Mouse (Mus musculus) G1E-ER4 (cell line): ENCODE data around the gene Uqcrq. TPM values are rescaled to one million over a fixed set of nuclear protein-coding genes. Genes with fewer than 3 reads are reported as not detected.

Experiments
- GATA1 ChIP-seq: IDR thresholded peaks from one replicate; pipeline ENCODE4 v1.8.0; 2012; ENCODE audit warnings: low read length, inconsistent platforms
- polyA plus RNA-seq: library from polyadenylated mRNA; stranded (reverse); fragments of >175 nt; gene quantifications from 2 replicates; pipeline ENCODE4 v1.2.3, GENCODE M21; 2012

The Uqcrq gene
- 217 and 299 TPM in 2 replicates for polyA plus RNA-seq

DNA sequence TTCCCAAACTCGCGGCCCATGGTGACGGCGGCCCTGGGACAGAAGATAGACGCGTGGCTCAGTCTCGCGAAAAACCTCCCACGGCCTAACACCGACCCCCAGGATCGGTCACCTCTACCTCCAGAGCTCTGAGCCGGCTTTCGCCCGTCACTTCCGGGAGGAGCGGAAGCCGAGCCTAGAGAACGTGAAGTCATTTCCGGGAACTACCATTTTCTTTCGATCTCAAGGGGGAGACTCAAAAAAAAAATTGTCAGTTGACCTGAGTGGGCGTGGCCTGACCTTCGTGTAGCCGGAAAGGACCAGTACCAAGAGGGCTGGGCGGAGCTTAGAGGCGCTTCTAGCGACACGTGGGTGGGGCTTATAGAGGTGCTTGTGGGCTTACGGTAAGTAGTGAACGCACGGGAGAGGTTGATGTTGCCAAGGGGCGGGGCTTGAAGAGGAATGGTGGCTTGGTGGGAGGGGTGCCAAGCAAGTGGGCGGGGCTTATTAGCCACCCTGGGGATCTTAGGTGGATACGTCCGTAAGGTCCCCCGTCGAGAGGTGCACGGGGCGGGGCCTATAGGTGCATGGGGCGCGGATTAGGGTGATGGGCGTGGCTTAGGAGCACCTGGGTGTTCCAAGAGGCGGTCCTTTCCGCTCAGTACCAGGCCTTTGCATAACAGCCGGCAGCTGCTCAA, at the start of gene Uqcrq, which contains the start of gene Gdf9:
TSS of gene Uqcrq (minus strand) at position 162 of the 677 bp plus-strand sequence.
TSS of gene Gdf9 (plus strand) at position 354 of the 677 bp plus-strand sequence.
- no peak for TF ChIP-seq GATA1

DNA sequence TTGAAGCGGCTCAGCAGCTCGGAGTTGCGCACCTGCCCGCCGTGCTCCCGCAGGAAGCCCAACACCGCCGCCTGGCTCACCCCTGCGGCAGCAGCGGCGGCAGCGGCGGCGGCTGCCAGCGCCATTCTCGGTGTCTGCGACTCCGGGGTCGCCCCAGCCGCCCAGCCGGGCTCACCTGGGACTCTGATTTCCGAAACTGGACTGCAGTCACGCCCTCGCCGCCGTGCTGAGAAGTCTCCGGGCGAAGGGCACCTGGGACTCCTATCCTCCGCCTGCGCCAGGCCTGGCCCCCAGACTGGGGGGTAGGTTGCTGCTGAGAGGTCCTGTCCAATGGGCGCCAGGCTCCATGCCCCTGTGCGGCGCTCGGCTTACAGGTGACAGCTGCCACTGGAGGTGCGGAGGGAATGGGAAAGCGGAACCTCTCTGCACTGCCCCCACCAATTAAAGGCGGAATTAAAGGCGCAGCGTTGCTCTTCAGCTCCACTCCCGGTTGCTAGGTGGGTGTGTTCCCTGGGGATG, 49.2 kb upstream of the Uqcrq start, which contains the start of the genes Gm9945 and Sowaha:
TSS of gene Gm9945 (plus strand) at position 384 of the 519 bp plus-strand sequence.
TSS of gene Sowaha (minus strand) at position 492 of the 519 bp plus-strand sequence.
- no peak for TF ChIP-seq GATA1

DNA sequence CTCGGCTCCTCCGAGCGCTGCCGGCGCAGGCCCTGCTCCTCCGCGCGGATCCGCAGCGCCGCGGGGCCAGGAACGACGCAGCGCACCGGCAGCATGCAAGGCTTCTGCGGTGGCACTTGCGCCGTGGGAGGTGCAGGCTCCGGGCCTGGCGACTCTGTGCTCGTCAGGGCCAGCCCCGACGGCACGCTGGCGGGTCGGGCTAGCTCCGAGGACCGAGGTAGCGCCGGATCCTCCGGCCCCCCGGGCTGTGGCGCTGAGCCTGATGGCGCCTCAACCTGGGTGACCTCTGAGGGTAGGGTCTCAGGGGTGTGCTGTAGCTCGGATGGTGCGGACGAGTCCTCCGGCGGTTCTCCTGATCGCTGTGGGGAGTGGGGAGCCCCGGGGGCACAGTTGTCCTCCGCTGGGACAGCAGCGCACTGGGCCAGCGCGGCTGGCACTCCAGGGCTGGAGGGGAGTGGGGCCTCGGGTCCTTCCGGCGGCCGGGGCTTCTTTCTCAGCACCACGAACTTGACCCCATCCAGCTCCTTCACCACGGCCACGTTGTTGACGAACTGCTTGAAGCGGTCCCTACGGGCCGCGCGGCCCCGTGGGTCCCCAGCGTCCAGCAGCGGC, 48.6 kb upstream of the Uqcrq start:
- TF ChIP-seq GATA1 = no peak

DNA sequence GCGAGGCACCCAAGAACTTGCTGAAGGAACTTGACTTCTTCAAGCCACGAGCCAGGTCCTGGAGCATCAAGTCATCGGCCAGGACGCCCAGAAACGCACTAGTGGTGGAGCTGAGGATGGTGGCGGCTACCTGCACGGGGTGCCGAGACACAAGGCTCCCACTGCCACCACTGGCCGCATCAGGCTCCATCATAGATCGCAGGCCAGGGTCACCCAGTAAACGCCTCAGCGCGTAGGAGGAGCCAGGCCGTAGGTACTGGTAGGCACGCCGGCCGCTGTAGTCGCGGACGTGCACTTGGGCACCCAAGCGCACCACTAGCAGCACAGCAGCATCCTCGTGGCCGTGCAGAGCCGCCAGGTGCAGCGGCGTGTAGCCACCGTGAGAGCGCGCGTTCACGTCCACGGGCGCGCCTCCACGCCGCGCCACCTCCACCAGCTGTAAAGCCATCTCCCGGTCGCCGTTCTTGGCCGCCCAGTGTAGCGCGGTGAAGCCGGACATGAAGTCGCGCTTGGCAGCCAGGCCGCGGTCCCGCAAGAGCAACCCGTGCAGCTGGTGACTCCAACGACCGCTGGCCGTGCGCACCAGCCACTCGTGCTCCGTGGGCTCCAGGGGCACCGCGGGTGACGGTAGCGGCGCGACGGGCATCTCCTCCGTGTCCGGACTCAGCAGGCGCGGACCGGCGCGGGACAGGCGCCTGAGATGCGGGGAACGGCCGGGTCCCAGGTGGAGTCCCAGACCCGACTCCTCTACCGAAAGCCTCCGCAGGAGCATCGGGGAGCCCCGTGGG, 47.9 kb upstream of the Uqcrq start:
- TF ChIP-seq GATA1 = no peak

DNA sequence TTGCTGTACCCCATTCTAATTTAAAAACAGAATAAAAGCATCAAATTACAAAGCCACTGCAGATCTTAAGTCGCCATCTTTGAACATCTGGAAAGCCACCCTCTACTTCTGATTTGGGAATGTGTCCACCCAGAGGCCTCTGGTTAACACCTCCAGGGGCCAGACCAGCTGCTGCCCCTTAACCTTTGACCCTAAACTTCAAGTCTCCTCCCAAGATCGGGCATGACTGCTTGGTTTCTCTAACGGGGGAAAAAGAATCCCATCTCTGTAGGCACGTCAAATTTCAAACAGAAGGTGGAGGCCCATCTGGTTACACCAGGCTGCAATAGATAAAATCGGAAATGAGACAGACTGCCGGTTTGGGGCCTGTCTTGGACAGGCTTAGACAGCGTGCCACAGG, 47.2 kb upstream of the Uqcrq start:
- no peak for TF ChIP-seq GATA1

DNA sequence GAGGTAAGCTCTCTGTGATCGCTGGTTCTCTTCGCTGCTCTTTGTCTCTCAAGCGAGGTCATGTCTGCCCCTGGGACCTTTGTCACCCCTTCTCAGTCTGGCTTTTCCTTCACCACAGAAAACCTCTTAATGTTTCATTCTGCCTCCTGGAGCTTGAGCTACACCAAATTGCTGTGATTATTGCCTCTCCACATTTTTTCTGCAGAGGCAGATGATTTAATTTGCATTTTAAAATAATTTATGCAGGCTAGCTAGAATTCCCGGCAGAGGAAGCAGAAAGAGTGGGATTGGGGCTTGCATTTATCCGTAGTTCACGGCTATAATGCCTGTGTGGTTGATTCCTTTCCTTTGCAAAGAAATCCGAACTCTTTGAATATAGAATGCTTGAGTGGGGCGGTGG, 45.0 kb upstream of the Uqcrq start:
- TF ChIP-seq GATA1 = no peak

DNA sequence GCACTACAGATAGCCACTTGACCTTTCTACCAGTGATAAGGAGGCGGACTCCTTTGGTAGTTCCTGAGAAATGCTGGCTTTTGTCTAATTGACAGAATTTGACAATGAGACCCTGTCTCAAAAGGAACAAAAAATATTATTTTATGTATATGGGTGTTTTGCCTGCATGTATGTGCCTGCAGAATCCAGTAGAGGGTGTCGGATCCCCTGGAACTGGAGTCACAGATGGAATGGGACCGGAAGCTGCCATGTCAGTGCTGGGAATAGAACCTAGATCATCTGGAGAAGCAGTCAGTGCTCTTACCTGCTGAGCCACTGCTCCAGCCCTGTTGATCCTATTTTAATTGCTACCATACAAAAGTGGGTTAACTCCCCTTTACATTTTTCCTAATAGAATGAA, 42.1 kb upstream of the Uqcrq start:
- no peak for TF ChIP-seq GATA1

DNA sequence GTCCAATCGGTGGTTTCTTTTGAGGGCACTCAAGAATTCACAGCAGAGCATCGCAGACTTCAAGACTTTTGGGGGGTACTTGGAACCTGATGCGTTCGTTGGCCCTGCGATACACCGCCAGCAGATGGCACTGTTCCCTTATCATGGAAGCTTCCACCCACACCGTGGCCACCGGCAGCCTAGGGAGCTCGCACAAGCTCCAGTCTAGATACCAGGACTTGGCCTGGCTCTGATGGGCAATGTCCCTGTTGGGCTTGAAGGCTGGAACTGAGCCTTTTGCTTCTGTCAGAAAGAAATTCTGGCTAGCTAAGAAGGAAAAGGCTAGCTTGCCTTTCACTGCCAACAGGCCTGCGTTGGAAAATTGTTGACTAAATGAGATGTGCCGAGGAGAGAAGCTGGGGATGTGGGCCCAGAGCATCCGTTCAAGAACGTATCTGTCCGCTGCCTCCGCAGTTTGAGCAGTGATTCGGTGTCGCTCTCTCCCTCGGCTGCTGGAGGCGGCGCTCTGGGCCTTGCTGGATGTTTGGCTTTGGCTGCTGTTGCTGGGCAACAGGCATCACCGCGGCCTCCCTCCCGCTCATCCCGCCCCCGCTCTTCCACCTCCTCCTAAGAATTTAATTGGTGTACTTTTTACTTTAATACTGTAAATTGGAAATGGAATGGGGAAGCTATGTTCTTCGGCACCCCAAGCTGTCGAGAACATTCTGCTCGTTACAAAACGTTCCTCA, 39.5 kb upstream of the Uqcrq start, which contains the start of gene Gm9837:
TSS of gene Gm9837 (minus strand) at position 512 of the 728 bp plus-strand sequence.
- no peak for TF ChIP-seq GATA1

DNA sequence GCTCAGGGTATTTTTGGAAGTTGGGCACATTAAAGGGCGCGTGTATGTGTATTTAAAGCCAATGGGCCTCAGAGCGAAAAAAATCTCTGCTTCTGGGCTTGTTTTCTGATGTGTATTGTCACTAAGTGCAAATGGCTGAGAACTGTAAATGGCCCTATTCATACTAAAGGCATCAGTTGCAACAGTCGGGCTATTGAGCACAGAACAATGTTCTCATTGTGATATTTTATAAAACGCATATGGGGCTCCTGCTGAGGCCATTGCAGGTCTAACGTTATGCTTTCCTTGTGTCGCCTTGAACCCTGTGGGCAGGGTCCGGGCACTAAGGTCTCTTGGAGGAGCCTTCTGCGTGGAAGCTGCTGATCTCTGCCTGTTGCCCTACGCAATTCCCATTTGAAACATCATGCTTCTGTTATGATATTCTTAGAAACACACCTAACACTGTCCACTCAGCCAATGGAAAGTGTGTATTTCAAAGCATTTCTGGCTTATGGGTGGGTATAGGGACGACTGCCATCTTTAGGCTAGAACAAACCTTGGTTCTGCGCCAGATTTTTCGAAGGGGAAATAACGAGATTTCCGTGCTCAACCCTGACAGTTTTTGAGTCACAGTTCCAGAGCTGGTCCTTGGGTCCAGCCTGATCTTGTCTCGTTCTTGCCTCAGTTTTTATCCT, 38.8 kb upstream of the Uqcrq start:
- TF ChIP-seq GATA1 = no peak

DNA sequence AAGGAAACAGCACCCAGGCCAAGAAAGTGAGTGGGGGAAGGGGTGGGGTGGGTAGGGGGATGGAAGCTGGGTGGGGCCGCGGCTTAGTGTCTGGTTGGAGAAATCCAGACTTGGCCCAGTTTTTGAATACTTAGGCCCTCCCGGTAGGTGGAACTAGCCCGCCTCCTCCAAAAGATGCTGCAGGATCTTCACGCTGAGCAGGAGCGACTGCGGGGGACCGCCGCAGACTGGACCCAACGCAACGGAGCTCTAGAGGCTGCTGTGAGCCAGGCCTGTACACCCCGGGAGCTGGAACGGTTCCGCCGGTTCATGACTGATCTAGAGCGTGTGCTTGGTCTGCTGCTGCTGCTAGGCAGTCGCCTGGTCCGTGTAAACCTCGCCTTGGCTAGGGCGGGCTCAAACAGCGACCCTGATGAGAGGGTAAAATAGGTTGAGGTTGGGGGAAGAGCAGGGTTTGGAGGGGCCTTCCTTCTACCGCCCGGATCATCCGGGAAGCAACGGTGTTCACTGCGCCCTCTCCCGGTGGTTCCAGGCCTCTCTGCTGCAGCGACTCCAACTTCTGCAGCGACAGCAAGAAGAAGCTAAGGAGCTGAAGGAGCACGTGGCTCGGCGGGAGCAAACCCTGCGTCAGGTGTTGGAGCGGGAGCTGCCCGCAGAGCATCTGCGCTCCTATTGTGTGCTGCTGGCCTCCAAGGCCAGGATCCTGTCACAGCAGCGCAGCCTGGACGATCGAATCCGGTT, 35.8 kb upstream of the Uqcrq start:
- TF ChIP-seq GATA1 = no peak

DNA sequence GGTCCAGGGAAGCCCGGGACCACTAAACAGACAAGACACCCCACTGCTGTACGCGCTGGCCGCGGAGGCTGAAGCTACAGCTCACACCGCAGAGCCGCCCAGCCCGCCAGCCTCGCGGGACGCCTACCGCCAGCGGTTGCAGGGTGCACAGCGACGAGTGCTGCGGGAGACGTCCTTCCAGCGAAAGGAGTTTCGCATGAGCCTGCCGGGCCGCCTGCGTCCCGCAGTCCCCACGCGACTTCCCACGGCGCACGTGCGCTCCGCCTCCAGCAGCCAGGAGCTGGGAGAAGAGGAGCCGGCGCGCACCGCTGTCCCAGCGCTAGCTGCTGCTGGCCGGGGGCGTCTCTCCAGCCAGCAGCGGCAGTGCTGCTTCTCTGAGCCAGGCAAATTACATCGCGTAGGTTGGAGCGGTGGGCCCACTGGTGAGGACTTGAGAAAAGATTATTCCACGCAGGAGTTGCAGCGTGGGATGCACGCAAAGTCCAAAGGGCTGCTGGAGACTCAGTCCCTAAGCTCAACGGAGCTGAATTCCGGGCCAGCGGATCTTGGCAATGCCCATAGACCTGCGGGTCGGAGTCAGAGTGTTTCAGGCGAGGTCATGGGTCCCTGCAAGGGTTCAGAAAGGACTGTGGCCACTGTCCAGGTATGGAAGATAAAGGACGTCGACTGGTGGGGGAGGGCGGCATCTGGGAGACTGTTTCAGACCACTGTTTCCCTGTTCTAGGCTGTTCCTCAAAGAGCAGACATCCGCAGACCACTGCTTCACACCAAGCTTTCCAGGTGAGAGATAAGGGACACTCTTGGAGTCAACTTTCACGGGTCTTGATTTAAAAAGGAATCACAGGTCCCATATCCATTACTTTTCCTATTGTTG, 33.2 kb upstream of the Uqcrq start:
- TF ChIP-seq GATA1 = no peak

DNA sequence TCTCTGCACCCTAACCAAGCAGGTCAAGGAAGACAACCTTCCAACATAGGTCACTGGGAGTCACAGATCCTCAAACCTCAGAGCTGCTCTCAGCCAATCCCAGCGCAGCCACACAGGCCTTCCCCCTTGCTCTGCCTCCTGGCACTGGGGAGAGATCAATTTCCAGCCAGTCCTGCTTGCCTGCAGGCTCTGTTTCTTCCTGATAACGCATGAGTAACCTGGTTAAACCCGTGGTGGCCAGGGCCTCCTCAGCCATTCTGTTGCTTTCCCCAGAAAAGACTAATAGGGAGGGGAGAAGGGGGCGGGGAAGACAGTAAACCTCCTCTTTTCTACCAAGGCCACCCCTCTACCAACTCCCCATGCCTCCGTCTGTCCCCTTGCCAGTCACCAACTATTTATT, 31.1 kb upstream of the Uqcrq start:
- no peak for TF ChIP-seq GATA1

DNA sequence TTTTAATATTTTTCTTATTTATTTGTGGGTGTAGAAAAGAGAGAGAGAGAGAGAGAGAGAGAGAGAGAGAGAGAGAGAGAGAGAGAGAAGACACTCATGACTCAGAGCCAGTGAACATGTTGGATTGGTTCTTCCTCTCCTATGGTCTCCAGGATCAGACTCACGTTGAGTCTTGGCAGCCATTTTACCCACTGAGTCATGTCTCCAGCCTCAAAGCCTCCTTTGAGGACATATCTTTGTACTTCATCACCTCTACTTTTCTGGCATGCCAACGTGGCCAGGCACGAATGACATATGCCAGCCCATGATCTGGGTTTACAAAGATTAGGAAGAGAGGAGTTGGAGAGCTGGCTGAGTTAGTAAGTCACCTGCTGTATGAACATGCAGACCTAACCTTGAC, 29.6 kb upstream of the Uqcrq start:
- TF ChIP-seq GATA1 = no peak

DNA sequence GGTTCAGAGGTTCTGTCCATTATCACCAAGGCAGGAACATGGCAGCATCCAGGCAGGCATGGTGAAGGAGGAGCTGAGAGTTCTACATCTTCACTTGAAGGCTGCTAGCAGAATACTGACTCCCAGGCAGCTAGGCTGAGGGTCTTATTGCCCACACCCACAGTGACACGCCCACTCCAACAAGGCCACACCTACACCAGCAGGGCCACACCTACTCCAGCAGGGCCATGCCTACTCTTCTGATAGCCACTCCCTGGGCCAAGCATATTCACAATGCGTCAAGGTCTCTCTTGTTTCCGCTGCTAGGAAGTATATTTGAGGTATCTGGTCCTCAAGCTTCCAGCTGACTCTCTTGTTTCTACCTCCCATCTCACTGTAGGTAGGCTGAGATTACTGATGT, 28.4 kb upstream of the Uqcrq start:
- TF ChIP-seq GATA1 = no peak
